Mouse (Mus musculus) right cerebral cortex, adult 18-20 months (tissue): ENCODE measurements at regions not wholly inside any gene's neighbourhood (a gene's known extent, or its start where the extent isn't known, plus 50 kb on each side); places are given as distances from the start of the nearest gene placed in this dataset.

Experiments used
- DNase-seq: peaks from one replicate; pipeline ENCODE4 v3.0.0; 2022; ENCODE audit warnings: mixed read lengths

- peak; percentile 73 for DNase-seq
These were observed 310.0 kb upstream of the Magi2 start for GRCm38 (mm10) chr5:18916688-18917285.

GRCm38 (mm10) chr5:18953875-18954474 is 272.9 kb upstream of the Magi2 start:
- no peak for DNase-seq
